In genomic region chr4:127989347-127989995, GRCm38 (mm10) we compare ENCODE assay signal across 10 mouse cellular contexts. TPM values are rescaled to one million over a fixed set of nuclear protein-coding genes. Genes with fewer than 3 reads are reported as not detected.
A peak's percentile ranks its signal among the peaks of the same experiment; 100 is the strongest.
DNase-seq lines count a peak whose midpoint lies in the region; ATAC-seq lines count a peak whose summit lies in the region.
"Had no signal": no experiment of that assay in that cellular context is flagged by ENCODE, and none has a peak within 500 bp of the region (broad histone marks: within the 10 kb centered on the region; RNA-seq: fewer than 3 reads in every experiment).

No protein-coding gene starts in this region.

- H3K4me2 ChIP-seq in embryonic facial prominence, embryonic 14.5 days (ENCODE audit: low read depth, low read length) = no peak overlapping the region
- peak overlapping the region; percentile 61 for H3K4me2 ChIP-seq in neural tube, embryonic 14.5 days (ENCODE audit: low read depth, low read length)

- H3K27me3 ChIP-seq in embryonic facial prominence, embryonic 14.5 days (replicated peaks; ENCODE audit: control insufficient read depth, insufficient read depth, low read length) = peaks cover 66% of the 10 kb centered on the region
- H3K27me3 ChIP-seq in neural tube, embryonic 14.5 days (ENCODE audit: control insufficient read depth, insufficient read depth, low read length) = no peaks in the 10 kb centered on the region

- no peaks in the 10 kb centered on the region; the same call in 1 of the 2 replicates for H3K4me1 ChIP-seq in embryonic facial prominence, embryonic 14.5 days (ENCODE audit: control insufficient read depth, insufficient read depth, low read length)
- H3K4me1 ChIP-seq in neural tube, embryonic 14.5 days (ENCODE audit: control insufficient read depth, insufficient read depth, low read length) = peaks cover 13% of the 10 kb centered on the region; the same call in 1 of the 2 replicates

- no peak overlapping the region for H3K9ac ChIP-seq in embryonic facial prominence, embryonic 14.5 days (ENCODE audit: low read depth, low read length)
- H3K9ac ChIP-seq in neural tube, embryonic 14.5 days (replicated peaks; ENCODE audit: low read depth, low read length) = peak overlapping the region; percentile 78

- ATAC-seq in embryonic facial prominence, embryonic 14.5 days (ENCODE audit: low read depth) = no peak
- ATAC-seq in neural tube, embryonic 14.5 days (ENCODE audit: low read depth) = no peak; the same call in 1 of the 2 replicates
- no peak for ATAC-seq in erythroblast, adult 5-6 weeks (replicated peaks; ENCODE audit: low FRiP score, poor library complexity, severe bottlenecking)

- H3K9me3 ChIP-seq in embryonic facial prominence, embryonic 14.5 days (ENCODE audit: control insufficient read depth, low read length) = no peaks in the 10 kb centered on the region
- no peaks in the 10 kb centered on the region for H3K9me3 ChIP-seq in neural tube, embryonic 14.5 days (ENCODE audit: control insufficient read depth, low read length)

- H3K4me3 ChIP-seq in embryonic facial prominence, embryonic 14.5 days (ENCODE audit: low read depth, low read length) = 0 out of 2 replicates have a peak overlapping the region, but pooled peaks have one; percentile 6
- H3K4me3 ChIP-seq in neural tube, embryonic 14.5 days (ENCODE audit: low read depth, low read length) = peak overlapping the region; percentile 75

- WGBS in embryonic facial prominence, embryonic 14.5 days = 6% methylated on average over 18 of the region's 18 CpGs
- 7% methylated on average over 18 of the region's 18 CpGs for WGBS in neural tube, embryonic 14.5 days

- H3K27ac ChIP-seq in embryonic facial prominence, embryonic 14.5 days (replicated peaks; ENCODE audit: low read depth, low read length) = no peak overlapping the region
- H3K27ac ChIP-seq in neural tube, embryonic 14.5 days (ENCODE audit: low read depth, low read length) = no peak overlapping the region

- DNase-seq in gastrocnemius, postnatal 10 days = peak; percentile 16
- DNase-seq in gastrocnemius, postnatal 4 days (ENCODE audit: low spot score in 2 of 2) = no peak
- no peak for DNase-seq in embryonic facial prominence, embryonic 14.5 days (ENCODE audit: low spot score)
- peak; percentile 59 to 81 for DNase-seq in layer of hippocampus, postnatal 10 days (ENCODE audit: low spot score in 2 of 2)
- DNase-seq in urinary bladder, adult 2 months (ENCODE audit: low spot score) = no peak
- no peak for DNase-seq in ovary, postnatal 36 days (ENCODE audit: low spot score)

- no peaks in the 10 kb centered on the region for H3K36me3 ChIP-seq in embryonic facial prominence, embryonic 14.5 days (ENCODE audit: control insufficient read depth, insufficient read depth, low read length)
- H3K36me3 ChIP-seq in neural tube, embryonic 14.5 days (ENCODE audit: control insufficient read depth, insufficient read depth, low read length) = no peaks in the 10 kb centered on the region

RNA-seq across cellular contexts. Expression of gene Csmd2, which starts 1.8 kb away (rescaled TPM):
- under 1 TPM; 0.23 to 0.25 TPM for total RNA-seq in gastrocnemius, postnatal 10 days (2021)
- total RNA-seq in gastrocnemius, postnatal 4 days (2021) = under 1 TPM; 0.36 to 0.52 TPM
- polyA plus RNA-seq in embryonic facial prominence, embryonic 14.5 days (2014; fragmentation: Nextera tagmentation; extraction: Ambion mirVana) = 0.24 and 0.45 TPM in 2 replicates
- 10 to 100 TPM; 44.4 to 51.1 TPM for total RNA-seq in layer of hippocampus, postnatal 10 days (2021)
- polyA plus RNA-seq in neural tube, embryonic 14.5 days (2014; fragmentation: Nextera tagmentation; extraction: Ambion mirVana) = 10.5 and 14.5 TPM in 2 replicates
- polyA plus RNA-seq in urinary bladder, adult 2 months (2012; rRNA removed) = not detected in 2 replicates
- total RNA-seq in erythroblast, adult 5-6 weeks (2015; ENCODE audit: low replicate concordance) = not detected in 2 replicates
- total RNA-seq in erythroblast, adult 5-6 weeks (2017; ENCODE audit: low replicate concordance) = not detected in 2 replicates
- total RNA-seq: neutrophil, adult 5-6 weeks had no signal

RNA-seq across cellular contexts. Expression of gene CK137956, which starts 18.7 kb away (rescaled TPM):
- not detected for total RNA-seq in gastrocnemius, postnatal 10 days (2021)
- total RNA-seq in gastrocnemius, postnatal 4 days (2021) = not detected
- 0.07 TPM in 1 of 2 replicates, not detected in the other for polyA plus RNA-seq in embryonic facial prominence, embryonic 14.5 days (2014; fragmentation: Nextera tagmentation; extraction: Ambion mirVana)
- total RNA-seq in layer of hippocampus, postnatal 10 days (2021) = 1 to 10 TPM; 2.0 to 2.2 TPM
- 1.2 and 1.5 TPM in 2 replicates for polyA plus RNA-seq in neural tube, embryonic 14.5 days (2014; fragmentation: Nextera tagmentation; extraction: Ambion mirVana)
- not detected in 2 replicates for polyA plus RNA-seq in urinary bladder, adult 2 months (2012; rRNA removed)
- total RNA-seq in erythroblast, adult 5-6 weeks (2015; ENCODE audit: low replicate concordance) = not detected in 2 replicates
- not detected in 2 replicates for total RNA-seq in erythroblast, adult 5-6 weeks (2017; ENCODE audit: low replicate concordance)
- total RNA-seq: neutrophil, adult 5-6 weeks had no signal
- polyA plus RNA-seq: large intestine, adult 2 months had no signal

Comparison
In these comparisons a context has a peak if more than half of its experiments do, and no peak if none do; other contexts are left out.
1. DNase-seq: peak in gastrocnemius, postnatal 10 days (single experiment) and layer of hippocampus, postnatal 10 days (2 of 2); none in gastrocnemius, postnatal 4 days (0 of 2), embryonic facial prominence, embryonic 14.5 days (single experiment), urinary bladder, adult 2 months (single experiment) and ovary, postnatal 36 days (single experiment).
2. RNA of gene Csmd2, which starts 1.8 kb away (total RNA-seq): 44.4 to 51.1 TPM in layer of hippocampus, postnatal 10 days; 0.36 to 0.52 TPM in gastrocnemius, postnatal 4 days, 0.23 to 0.25 TPM in gastrocnemius, postnatal 10 days and not detected in erythroblast, adult 5-6 weeks; every median in the first group is over 10 times any median in the second.